Mouse (Mus musculus): ENCODE data around the gene Olfm4. TPM values are rescaled to one million over a fixed set of nuclear protein-coding genes. Genes with fewer than 3 reads are reported as not detected.

Gene Olfm4
- polyA plus RNA-seq (2012): not detected in 2 replicates

DNA sequence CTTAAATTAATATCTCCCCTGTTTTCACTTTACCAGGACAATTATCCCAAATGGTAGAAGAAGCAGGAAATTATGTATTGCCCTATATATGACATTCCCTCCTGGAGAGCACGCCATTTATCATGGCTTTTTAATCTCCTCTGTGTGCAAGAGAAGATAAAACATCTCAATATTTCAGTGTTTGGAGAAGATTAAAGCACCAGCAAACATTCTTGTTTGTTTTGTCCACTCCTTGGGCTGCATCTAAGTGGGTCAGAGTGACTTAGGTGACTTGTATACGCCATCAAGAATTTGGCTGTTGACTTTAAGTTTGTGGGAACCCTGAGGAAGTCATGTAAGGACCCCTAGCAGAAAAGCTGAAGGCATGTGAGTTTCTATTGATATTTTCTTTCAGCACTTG lies at the start of gene Olfm4:
Gene Olfm4, plus strand, starts transcription at position 301 of the 400 bp plus-strand sequence.
- no peak for TF ChIP-seq GATA1 (IDR thresholded peaks at IDR 0.05; ENCODE audit: low read length)

DNA sequence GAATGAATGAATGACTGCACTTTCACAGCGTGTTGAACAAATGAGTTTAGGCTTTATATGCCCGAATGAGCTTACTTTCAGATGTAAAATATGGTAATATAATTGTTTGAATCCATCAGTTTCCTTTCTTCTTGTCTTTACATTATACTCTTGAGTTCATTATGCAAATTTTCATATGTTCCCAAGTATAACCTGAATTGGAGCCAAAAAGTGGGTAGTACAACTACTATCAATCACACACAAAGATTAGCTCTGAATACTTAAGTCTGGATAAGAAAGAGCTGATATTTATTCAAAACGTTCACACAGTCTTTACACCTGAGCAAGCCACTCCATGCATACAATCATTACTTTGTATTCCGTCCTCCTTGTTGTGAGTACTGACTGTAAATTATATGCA lies 49.5 kb upstream of the Olfm4 start:
- TF ChIP-seq GATA1 (IDR thresholded peaks at IDR 0.05; ENCODE audit: low read length): no peak

DNA sequence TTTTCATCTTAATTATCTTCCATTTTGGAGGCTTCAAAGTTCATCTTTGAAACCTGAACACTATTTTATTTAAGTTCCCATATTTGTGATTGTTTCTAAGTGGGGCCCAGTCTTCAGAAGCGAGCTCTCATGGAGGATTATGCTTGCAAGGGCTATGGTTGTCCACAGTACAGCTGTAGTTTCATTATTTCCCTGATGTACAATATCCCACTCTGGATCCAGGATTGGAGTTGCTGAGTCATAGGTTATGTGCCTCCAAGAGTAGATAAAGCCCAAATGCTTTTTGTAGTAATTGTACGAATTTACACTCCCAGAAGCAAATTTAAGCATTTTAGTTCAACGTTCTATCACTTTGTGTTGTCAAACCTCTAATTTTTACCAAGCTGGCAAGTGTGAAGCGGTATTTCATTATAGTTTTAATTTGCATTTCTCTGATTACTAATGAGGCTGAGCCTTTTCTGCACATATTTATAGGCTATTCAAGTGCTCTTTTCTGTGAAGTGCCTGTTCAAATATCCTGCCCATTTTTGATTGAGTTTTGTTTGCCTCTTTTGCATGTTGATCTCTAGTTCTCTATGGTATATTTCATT lies 46.9 kb upstream of the Olfm4 start:
- no peak for TF ChIP-seq GATA1 (IDR thresholded peaks at IDR 0.05; ENCODE audit: low read length)

DNA sequence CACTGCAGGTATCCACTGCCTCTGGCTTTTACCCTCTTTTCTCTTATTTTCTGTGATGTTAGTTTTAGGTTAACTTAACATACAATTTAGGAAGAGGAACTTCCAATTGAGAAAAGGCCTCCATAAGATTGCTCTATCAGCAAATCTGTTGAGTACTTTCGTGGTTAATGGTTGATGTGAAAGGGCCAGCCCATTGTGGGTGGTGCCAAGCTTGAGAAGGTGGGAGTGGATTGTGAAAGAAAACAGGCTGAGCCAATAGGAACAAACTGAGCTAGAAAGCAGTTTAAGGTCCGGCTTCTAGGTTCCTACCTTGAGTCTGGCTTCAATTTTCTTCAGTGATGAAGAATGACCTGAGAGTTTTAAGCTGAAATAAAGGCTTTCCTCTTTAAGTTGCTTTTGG lies 38.0 kb upstream of the Olfm4 start:
- TF ChIP-seq GATA1 (IDR thresholded peaks at IDR 0.05; ENCODE audit: low read length): no peak

DNA sequence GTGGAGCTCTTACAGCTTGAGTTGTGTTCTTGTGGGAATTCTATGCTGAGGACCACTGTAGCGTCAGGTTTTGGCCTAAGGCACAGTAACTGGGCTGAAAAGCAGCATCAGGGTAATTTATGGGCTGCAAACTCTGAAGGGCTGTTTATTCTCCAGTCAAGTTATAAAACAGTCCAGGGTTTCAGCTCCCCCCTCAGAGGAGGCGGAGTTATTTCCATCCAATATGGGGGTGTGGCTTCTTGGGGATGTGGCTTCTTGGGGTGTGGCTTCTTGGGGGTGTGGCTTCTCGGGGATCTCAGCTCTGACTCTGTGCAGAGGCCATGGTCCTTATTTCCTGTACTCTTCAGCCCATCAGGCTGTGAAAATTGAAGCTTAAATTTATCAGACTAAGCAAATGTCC lies 28.2 kb upstream of the Olfm4 start:
- TF ChIP-seq GATA1 (IDR thresholded peaks at IDR 0.05; ENCODE audit: low read length): no peak

DNA sequence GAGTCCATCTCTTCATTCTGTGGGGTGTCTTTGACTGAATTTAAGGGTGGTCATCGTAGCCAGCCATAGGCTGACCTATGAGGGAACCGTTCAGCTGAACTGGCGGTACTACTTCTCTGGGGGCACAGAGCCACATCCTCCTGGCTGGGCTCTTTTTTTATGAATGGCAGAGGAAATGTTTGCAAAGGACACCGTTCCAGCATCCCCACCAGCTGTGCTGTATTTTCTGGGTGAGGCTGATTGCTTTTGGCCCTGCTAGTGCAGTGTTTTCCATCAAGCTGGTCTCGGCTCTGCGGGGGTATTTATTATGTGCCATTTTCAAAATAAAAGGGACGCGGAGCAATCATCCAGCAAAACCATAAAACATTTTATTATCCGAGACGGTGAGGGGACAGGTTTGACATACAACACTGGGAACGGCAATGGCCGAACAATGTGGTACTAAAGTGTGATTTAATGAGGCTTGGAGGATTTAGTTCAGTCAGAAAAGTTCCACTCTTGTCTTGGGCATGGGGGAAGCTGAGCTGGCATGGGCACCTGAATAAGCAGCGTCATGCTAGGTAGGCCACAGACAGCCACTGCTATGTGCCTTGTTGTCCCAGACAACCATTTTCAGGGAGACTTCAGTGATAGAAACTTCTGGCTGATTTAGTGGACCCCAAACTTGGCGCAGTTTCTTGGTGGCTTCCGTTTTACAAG lies 25.9 kb upstream of the Olfm4 start:
- no peak for TF ChIP-seq GATA1 (IDR thresholded peaks at IDR 0.05; ENCODE audit: low read length)

DNA sequence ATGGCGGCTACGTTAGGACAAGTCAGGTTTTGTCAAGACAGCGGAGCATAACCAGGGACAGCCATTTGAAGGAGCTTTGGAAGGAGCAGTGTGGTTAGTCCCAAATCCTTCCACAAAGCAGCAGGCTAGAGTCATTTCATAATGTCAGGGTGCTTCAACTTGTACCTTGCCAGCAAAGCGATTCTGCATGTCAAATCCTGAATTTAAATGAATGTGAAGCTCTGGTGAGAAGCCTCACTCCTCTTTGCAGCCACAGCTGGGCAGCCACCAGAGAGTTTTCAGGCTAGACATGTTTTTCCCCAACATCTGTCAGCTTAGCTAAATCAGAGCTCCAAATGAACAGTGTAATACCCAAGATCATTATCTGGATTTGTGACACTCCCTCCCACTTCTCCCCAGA lies 22.7 kb upstream of the Olfm4 start:
- TF ChIP-seq GATA1 (IDR thresholded peaks at IDR 0.05; ENCODE audit: low read length): no peak

DNA sequence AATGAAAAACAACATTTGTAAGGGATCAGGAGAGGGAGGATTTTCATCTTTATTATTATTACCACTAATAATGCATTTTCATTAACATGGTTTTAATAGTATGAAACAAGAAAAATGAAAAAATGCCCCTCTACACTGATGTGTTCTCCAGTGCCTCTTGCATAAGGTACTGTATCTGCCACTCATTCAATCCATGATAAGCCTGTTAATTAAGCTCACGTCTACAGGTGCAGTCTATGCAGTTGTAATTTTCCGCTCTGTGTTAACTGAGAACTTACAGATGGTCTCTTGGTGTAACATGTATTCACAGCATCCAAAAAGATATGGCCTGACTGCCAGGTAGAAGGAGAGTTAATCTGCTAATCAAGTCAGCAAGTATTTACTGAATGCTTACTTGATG lies 22.3 kb upstream of the Olfm4 start:
- no peak for TF ChIP-seq GATA1 (IDR thresholded peaks at IDR 0.05; ENCODE audit: low read length)

DNA sequence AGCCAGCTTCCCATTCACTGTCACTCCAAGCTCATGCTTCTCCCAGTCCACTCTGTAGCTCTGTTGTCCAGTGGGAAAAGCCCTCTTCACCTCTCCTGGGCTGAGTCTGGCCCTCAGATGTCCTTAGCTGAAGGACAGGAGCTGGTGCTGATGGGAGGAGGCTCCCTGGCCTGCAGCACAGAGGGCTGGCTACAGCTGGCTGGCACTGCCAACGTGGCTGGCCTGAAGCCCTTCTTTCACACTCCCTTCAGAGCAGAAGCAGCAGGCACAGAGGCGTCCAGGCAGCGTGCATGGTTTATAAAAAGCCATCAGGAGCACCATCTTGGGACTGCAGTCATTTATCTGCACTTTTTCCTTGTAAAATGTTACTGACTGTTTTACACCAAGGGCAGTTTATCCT lies 13.7 kb upstream of the Olfm4 start:
- TF ChIP-seq GATA1 (IDR thresholded peaks at IDR 0.05; ENCODE audit: low read length): no peak

DNA sequence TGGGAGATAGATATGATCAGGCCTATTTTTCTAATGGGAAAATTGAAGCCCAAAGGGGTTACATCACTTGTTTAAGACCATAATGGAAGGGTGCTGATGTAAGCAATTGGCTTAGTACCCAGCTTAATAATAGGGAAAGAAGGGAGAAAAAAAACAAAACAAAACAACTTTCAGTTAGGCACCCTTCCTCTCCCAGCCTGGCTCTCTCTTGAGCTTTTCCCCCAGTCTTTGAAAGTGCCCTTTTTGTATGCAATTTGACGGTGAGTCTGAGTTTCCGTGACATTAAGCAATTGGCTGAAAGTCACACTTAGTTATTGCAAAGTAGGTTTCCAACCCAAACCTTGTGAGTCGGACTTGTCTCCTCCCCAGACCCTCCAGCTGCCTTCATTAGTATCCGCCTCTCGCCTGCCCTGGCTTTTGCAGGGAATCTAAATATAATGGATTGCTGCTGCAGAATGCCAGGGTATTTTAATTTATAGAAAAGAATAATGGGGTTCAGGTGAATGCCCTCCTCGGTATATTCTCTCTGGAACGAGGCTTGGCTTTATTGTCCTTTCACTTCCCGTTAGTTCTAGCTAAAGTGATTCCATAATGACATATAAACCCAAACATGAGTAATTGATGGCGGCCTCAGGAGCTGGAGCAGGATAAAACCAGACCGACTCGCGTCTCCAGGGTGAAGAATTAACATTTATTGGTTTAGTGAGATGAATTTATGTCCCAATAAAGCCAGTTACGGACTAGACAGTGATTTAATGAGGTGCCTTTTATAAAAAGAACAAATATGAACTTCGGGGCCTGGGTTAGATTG lies 12.7 kb upstream of the Olfm4 start:
- no peak for TF ChIP-seq GATA1 (IDR thresholded peaks at IDR 0.05; ENCODE audit: low read length)

DNA sequence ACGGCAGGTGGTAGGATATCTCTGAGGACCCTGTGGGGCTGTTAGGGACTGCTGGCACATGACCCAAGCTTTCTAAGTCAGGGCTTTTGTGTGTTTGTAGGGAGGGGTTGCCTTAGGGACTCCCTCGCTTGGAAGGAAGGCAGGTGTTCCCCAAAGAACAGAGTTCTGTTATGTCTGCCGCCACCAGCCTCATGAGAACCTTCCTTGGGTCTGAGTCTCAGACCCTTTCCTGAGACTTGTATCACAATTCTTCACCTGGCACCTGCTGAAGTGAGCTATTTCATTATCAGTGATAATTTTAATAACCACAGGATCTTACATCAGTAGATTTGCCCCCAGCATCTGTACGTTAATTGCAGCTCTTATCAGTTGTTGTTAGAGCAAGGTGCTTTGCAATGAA lies 2.4 kb upstream of the Olfm4 start:
- TF ChIP-seq GATA1 (IDR thresholded peaks at IDR 0.05; ENCODE audit: low read length): no peak

DNA sequence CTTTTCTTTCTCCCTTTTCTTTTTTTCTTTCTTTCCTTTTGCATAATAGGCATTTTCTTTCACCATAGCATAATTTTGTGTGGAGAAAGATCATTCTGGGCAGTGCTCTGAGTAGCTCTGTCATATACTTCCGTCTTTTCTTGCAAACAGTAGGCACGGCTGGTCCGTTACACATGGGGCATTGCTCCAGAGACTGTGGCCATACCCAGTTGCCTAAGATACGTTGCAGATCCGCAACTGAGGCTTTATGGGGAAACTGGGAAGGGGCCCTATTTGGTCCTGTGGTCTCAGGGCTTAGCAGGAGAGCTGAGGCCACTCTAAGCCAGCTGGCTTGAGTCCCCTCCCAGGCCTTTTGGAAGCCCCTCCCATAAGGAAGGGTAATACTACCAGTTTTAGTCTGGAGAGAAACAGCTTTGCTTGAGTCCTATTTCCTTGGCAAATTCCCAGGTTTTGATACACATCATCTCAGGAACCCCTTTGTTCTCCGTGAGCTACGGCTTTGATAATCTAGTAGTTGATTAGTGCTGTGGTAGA lies 1.3 kb downstream of the Olfm4 start:
- TF ChIP-seq GATA1 (IDR thresholded peaks at IDR 0.05; ENCODE audit: low read length): no peak

DNA sequence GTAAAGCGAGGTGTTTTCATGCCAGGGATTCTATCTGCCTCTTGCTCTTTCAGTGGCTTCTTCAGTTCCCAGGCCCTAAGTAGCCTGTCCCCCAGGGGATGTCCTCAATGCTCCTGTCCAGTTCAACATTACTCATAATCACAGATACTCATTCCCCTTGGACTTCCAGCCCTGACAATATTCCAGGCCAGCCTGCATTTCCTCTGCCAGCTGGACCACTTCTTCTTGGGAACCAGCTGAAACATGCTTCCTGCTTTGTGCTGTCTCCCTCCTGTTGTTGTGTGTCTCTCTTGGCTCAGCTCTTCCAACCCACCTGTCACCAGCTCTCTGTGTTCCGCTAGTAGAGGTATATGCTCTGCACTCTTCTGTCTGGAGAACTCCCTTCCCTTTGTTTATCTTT lies 1.8 kb downstream of the Olfm4 start:
- TF ChIP-seq GATA1 (IDR thresholded peaks at IDR 0.05; ENCODE audit: low read length): no peak

DNA sequence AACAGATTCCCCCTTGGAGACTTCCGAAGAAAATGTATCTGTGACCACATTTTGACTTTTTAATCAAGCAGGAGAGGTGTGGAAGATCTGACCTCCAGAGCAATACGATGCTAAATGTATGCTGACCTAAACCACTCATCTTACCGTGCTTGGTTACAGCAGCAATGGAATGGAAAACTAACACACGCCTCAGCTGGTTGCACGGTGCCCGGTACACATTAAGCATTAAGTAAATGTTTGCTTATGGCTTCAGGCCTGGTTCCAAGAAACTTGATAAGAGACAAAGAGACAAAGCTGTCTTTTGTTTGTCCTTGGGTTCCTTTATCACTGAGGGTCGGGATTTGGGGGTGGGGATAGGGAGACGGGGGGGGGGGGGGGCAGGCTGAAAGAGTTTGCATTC lies 3.0 kb downstream of the Olfm4 start:
- TF ChIP-seq GATA1 (IDR thresholded peaks at IDR 0.05; ENCODE audit: low read length): no peak

DNA sequence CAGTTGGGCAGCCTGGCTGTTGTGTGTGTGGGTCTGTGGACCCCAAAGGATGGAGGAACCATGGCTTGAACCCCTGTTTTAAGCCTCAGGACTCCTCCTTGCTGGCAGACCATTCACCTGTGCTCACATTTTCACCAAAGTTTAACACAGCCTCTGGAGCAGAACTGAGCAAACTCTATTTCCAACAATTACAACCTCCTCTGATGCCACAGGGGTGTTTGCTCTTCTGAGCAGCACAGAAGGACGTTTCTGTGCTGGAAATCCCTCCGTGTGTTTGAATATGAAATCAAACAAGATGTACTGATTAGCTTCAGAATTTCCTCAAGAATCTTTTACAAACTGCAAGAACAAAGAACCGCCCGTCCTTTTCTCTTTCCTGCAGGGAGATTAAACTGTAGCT lies 5.9 kb downstream of the Olfm4 start:
- TF ChIP-seq GATA1 (IDR thresholded peaks at IDR 0.05; ENCODE audit: low read length): no peak

DNA sequence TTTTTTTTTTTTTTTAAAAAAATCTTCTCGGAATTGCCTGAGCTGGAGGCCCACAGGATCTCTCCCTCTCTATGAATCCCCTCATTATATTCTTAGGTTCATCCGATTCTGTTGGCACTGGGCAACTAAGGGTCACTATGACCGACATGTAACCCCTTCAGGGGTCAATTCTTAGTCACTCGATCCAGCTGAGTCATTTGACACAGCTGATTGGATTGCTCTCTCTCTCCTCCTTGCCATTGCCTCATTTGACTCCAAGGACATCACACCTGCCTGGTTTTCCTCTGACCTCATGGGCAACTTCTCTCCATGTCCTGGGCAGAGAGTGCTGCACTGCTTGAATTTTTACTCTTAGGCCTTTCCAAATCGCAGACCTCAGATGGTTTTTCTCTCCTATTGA lies 6.7 kb downstream of the Olfm4 start:
- TF ChIP-seq GATA1 (IDR thresholded peaks at IDR 0.05; ENCODE audit: low read length): no peak
